Mouse (Mus musculus): ENCODE data around the gene Sox30. TPM values are rescaled to one million over a fixed set of nuclear protein-coding genes. Genes with fewer than 3 reads are reported as not detected.

The Sox30 gene
- total RNA-seq, 2 experiments from 2014 or later: not detected

Other genes starting within 250 kb of the Sox30 start
- gene Clint1, start 128.3 kb upstream of the Sox30 start, total RNA-seq (2015; ENCODE audit: low replicate concordance): 34.6 and 36.9 TPM in 2 replicates
- gene Clint1, start 128.3 kb upstream of the Sox30 start, total RNA-seq (2017; ENCODE audit: low replicate concordance): 32.9 and 46.5 TPM in 2 replicates
- gene Lsm11, start 35.4 kb upstream of the Sox30 start, total RNA-seq (2015; ENCODE audit: low replicate concordance): 0.42 and 0.72 TPM in 2 replicates
- 1.3 and 1.6 TPM in 2 replicates for gene Lsm11, start 35.4 kb upstream of the Sox30 start, total RNA-seq (2017; ENCODE audit: low replicate concordance)
- gene Thg1l, start 24.8 kb upstream of the Sox30 start, total RNA-seq (2015; ENCODE audit: low replicate concordance): 1.4 and 1.7 TPM in 2 replicates
- 1.4 and 1.5 TPM in 2 replicates for gene Thg1l, start 24.8 kb upstream of the Sox30 start, total RNA-seq (2017; ENCODE audit: low replicate concordance)
- 1.7 and 8.3 TPM in 2 replicates for gene Gm12166, start 72.0 kb downstream of the Sox30 start, total RNA-seq (2015; ENCODE audit: low replicate concordance)
- gene Gm12166, start 72.0 kb downstream of the Sox30 start, total RNA-seq (2017; ENCODE audit: low replicate concordance): not detected in 2 replicates
- gene Adam19, start 75.7 kb downstream of the Sox30 start, total RNA-seq (2015; ENCODE audit: low replicate concordance): 1.7 and 4.7 TPM in 2 replicates
- 2.4 and 4.1 TPM in 2 replicates for gene Adam19, start 75.7 kb downstream of the Sox30 start, total RNA-seq (2017; ENCODE audit: low replicate concordance)
- gene Nipal4, start 186.2 kb downstream of the Sox30 start, total RNA-seq (2015; ENCODE audit: low replicate concordance): not detected in 2 replicates
- not detected in 2 replicates for gene Nipal4, start 186.2 kb downstream of the Sox30 start, total RNA-seq (2017; ENCODE audit: low replicate concordance)